Mouse (Mus musculus): ENCODE data around the gene Rasd1.
"Not testable (repeated sequence)": the region's sequence is repeated elsewhere in the genome, so short reads cannot be mapped to it uniquely, and the experiment has no call there.

The Rasd1 gene

DNA sequence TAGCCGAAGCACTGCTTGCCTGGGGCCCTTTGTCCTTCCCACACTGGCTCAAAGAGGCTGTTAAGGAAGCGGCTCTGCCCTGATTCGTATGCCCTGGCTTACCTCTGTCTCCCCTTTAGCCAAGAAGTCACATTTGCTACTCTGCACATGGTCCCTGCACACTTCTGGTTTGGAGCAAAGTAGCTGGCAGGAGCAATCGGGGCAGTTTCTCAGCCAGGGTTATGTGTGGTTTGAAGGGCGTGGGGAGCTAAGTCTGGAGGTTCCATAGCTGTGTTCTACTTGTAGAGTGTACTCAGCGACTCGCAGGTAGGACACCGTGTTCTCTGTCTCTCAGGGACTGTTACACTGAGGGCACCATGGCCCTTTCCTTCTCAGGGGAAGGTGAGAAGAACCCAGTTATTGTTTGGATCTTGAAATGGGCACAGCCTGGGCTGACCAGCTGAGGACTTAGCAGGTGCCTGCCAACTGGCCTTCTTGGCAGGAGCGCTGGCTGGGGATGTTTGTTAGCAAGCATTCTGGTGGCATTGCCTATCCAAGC is 3.3 kb downstream of the Rasd1 start:
- no peak for DNase-seq (ENCODE audit: low spot score in 2 of 2)

DNA sequence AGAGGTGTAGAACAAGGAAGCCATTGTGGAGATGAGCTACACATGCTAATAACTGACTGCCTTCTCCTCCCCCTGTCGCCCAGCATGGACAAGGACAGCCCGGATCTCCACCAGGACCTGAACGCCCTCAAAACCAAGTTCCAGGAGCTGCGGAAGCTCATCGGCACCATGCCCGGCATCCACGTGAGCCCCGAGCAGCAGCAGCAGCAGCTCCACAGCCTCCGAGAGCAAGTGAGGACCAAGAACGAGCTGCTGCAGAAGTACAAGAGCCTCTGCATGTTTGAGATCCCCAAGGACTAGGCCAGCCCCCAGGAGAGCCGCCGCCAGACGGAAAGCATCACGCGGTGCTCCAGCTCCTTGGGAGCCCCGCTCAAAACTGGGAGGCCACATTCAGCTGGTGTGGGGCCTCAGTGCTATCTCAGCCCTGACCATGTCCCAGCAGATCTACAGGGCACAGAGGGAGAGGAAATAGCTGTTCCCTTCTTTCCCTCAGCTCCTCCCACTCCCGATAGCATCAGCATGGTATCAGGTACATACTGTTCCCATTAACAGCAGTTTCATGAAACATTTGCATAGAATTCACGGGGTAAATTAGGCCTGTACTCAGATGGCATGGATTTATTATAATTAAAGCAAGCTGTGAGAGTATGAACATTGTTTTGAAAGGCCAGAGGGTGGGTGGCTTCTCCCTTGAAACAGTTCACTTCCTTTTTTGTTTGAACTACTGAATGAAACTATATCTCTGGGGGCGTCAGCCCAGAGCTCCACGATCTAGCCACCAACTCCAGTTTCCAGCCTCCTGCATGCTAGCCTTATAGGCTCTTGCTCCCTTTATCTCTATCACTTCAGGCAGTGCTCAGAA is 4.0 kb downstream of the Rasd1 start:
- DNase-seq (ENCODE audit: low spot score in 2 of 2) = no peak

DNA sequence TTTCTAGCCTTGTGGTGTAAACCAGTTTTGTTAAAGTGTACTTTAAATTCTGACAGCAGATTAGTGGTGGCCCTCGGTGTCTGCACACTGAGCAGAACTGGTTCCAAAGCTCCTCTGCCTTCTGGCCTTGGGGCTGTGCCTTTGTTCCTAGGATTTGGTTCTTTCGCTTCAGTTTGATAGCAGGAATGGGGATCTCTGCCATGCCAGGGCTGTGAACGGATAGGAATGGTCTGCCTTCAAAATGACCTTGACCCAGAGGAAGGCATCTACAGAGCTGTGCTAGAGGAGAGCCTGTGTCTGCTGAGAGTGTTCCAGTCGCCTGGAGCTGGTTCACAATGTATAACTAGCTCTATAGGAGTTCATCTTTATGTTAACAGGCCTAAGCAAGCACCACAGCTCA is 5.3 kb downstream of the Rasd1 start:
- no peak for DNase-seq (ENCODE audit: low spot score in 2 of 2)

DNA sequence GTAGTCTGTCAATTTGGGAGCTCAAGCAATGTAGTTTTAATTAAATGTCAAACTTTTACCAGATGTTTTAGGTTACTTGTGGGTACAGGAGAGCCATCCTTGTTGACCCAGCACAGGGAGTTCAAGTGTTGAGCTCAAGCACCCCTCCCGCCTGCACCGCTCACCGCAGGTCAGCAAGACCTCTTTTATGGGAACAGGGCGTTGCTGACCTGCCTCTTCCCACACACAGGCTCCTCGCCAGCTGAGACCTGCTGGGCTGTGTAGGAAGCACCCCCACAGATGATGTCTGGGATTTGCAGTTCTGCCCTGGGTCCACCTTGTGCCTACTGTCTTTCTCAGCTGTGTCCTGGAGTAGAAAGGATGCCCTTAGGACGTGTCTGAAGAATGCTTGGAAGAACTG is 8.0 kb downstream of the Rasd1 start:
- DNase-seq (ENCODE audit: low spot score in 2 of 2) = no peak

- no peak for DNase-seq (ENCODE audit: low spot score in 2 of 2)
Observed at GRCm38 (mm10) chr11:59952892-59953291, 11.9 kb downstream of the Rasd1 start.

DNA sequence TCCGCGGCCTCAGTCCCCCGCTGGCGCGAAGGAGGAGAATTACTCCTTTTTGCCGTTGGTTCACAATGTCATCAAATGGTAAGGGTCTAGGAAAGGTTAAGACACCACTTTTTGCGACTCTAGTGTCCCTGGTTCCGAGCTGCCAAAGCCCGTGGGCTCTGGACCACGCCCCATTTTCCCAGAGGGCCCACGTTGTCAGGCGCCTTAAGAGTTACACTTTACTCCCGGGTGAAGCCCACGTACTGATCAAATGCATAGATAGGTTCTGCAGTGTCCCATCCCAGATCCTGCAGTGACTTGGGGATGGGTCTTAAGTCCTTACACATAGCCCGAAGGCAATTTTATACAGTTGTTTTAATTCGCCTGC is 16.4 kb downstream of the Rasd1 start:
- DNase-seq (ENCODE audit: low spot score in 2 of 2) = peak in 1 of 2 experiments; percentile 9

DNA sequence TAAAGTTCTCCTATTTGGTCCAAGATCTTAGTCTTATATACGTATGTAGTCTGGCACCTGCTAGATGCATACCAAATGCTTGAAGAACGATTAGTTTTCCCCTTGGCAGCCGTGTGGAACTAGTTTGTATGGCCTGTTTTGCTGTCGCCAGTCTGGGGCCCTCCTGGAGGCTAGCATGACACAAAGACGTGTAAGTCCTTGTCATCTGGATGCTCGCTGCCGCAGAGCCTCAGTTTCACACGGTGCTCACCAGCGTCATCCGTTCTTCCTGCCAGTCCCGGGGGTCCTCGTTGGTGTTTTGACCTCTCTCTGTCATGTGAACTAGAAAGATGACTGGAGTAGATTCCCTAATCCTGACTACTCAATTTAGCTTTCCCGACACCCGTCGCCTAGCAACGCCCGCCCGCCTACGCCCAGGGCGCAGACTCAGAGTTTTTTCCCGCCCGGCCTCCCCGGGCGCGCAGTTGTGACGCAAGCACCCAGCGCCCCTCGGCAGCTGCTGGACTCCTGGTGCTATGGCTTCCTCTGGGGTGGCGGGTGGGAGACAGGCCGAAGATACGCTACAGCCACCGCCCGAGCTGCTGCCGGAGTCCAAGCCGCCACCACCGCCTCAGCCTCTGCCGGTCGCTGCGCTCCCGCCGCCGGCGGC is 16.9 kb downstream of the Rasd1 start, which contains the start of gene Med9:
Gene Med9 (plus strand): TSS at position 455 of the 649 bp plus-strand sequence.
- DNase-seq (ENCODE audit: low spot score in 2 of 2) = peak; percentile 88 to 90

GRCm38 (mm10) chr11:59944855-59945254 is 19.9 kb downstream of the Rasd1 start:
- not testable (repeated sequence) for DNase-seq (ENCODE audit: low spot score in 2 of 2)

DNA sequence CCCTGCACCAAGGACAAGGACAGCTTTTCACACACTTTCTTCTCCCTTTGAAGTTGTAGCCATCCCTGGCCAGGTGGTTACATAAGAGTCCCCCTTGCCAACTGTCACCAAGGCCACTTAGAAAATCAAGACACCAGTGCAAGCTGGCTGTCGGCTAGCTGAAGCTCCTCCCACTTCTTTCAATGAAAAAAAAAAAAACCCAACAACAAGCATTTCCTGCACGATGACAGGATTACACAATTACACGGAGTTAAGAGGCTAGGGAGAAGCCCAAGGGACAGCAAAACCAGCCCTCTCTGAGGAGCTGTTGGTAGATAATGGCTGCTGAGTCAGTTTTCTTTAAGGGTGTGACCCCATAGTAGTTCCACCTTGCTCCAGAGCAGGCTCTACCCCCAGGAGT is 23.4 kb downstream of the Rasd1 start:
- no peak for DNase-seq (ENCODE audit: low spot score in 2 of 2)

DNA sequence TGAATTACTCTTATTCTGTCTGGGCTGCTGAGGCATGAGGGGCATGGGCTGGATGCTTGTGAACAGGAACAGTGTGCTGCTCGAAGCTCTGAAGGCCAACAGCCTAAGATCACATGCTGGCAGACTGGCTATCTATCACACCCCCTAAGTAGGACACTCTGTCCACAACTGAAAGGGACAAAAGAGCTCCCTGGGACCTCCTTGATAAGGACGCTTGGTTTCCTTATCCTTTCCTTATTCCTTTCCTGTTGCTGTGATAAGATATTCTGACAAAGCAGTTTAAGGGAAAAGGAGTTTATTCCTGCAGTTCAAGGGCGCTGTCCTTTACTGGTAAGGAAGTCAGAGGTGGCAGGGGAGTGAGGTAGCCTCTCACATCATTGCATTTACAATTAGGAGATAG is 24.1 kb downstream of the Rasd1 start:
- DNase-seq (ENCODE audit: low spot score in 2 of 2) = no peak

DNA sequence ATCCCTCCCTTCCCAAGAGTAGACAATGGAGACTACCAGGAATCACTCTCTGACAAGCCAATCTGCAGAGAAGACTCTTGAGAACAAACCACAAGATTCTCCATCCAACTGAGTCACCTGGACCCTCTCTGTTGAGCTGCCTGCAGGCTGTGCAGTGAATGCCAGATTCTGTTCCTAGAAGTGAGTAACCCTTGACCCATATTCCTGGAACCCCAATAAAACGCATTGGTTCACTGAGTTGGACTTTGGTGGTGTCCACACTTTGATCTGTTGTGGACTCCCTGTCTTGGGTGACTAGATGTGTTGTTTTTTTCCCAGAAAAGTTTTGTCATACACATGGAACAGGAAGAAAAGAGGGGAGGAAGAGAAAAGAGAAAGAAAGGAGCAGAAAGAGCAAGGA is 24.9 kb downstream of the Rasd1 start:
- no peak for DNase-seq (ENCODE audit: low spot score in 2 of 2)

- no peak for DNase-seq (ENCODE audit: low spot score in 2 of 2)
Observed at GRCm38 (mm10) chr11:59937615-59938014, 27.1 kb downstream of the Rasd1 start.

DNA sequence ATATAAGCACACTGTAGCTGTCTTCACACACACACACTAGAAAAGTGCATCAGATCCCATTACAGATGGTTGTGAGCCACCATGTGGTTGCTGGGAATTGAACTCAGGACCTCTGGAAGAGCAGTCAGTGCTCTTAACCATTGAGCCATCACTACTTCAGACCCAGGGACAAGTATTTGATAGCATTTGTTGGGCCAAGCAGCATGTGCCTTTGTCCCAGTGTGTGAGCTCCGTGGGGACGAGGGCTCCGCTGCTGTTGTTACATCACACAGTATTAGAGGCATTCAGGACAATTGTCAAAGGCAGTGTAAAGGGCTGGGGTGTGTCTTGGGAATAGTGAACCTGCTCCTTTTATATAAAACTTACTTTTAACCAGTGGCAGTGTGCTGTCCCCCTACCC is 27.7 kb downstream of the Rasd1 start:
- no peak for DNase-seq (ENCODE audit: low spot score in 2 of 2)

DNA sequence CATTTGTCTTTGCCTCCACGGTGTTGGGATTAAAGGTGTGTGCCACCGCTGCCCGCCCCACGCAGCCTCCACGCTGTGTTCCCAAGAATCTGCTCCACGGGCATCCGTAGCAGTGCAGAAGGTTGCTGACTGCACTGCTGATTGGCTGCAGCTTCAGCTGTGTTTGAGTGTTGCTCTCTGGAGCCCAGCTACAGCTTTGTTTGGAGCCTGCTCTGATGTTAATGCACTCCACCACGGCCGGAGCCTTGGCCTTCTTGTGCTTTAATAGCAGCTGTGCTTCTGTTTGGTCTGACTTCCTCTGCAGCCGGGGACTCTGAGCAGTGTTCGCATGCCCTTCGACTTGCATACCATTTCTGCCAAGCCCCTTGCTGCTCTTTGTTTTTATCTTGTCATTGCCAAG is 30.8 kb downstream of the Rasd1 start:
- DNase-seq (ENCODE audit: low spot score in 2 of 2) = no peak

DNA sequence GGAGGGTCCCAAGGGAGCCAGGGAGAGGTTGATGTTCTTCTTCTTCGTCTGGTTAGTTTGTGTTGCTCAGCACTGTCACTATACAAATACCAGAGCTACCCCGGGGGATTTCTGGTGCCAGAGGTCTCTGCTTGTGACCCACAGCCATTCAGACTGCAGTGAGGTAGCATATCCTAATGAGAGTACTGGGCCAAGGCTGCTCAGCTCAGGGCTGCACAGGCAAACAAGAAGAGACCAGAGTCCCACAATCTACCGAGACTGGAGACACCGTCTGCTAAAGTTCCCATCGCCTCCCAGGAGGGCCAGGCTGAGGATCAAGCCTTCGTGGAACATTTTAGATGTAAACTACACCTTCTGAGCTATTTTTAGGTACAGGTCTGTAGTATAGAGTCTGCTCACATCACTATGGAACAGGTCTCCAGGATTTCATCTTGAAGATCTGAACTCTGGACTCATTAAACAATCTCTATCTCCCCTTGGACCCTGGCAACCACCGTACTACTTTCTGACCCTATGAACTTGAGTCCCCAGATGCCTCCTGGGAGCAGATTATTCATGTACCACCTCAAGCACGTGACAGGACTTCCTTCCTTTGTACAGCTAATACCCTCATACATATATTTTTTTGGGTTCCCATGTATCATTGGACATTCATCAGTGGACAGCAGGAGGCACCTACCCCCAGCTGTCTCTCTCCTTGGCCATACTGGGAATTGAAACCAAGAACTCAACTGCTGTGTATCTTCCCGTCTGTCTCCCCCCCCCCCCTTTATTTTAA is 32.0 kb downstream of the Rasd1 start:
- DNase-seq (ENCODE audit: low spot score in 2 of 2) = peak; percentile 47 to 50

DNA sequence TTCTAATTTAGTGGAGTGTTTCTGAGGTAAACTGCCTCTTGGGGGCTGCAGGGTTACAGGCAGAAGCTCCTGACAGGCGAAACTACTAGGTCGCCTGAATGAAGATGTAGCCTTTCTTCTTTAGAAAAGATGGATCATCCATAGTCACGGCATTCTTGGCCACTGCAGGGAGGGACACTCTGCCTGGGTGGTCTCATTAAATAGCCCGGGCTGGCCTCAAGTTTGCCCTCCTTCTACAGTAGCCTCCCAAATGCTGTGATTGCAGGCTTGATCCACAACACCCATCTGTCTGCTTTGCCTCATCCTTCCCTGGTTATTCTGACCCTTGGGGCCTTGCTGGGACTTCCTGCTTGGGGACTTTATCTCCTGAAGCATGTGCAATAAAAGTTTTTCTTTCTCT is 34.7 kb downstream of the Rasd1 start:
- no peak for DNase-seq (ENCODE audit: low spot score in 2 of 2)

- no peak for DNase-seq (ENCODE audit: low spot score in 2 of 2)
Observed at GRCm38 (mm10) chr11:59921265-59921664, 43.5 kb downstream of the Rasd1 start.

- no peak for DNase-seq (ENCODE audit: low spot score in 2 of 2)
Observed at GRCm38 (mm10) chr11:59920331-59920730, 44.4 kb downstream of the Rasd1 start.

- DNase-seq (ENCODE audit: low spot score in 2 of 2) = no peak
Observed at GRCm38 (mm10) chr11:59919401-59919800, 45.3 kb downstream of the Rasd1 start.

DNA sequence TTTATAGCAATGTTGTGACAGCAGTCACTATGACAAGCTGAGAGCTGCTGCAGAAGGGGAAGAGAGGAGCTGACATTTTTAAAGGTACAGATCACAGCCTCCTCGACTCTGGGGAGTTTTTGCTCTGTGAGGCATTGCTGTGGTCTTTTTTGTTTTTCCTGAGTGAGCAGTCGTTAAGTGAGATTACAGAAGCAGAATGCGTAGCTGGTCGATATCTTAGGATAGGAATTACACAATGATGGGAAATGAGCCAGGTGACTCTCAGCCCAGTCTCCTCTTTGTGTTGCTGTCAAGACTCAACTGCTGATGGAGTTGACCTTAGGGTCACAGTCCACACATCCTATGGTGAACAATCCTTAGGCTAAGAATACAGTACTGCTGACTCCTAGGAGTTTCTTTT is 46.7 kb downstream of the Rasd1 start:
- no peak for DNase-seq (ENCODE audit: low spot score in 2 of 2)

DNA sequence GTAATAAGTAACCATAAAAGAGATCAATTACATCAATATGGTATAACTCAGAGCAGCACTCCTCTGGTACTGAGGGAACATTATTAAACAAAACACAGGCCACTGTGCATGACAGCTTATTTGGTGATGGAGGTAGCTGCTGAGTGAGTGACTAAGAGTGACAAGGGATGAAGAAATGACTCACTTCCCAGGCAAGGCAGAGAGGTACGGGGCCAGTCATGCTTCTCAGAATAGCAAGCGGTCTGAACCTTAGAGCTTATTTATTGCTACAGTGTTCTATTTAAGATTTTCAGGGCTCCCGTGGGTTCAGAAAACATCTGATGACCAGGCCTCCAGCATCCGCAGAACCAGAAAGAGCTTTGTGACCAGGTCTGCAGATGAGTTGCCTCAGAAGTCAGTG is 51.0 kb downstream of the Rasd1 start:
- no peak for DNase-seq (ENCODE audit: low spot score in 2 of 2)
